Mouse (Mus musculus) C2C12 (cell line): ENCODE measurements around the gene Clstn2.

Experiments used
- CEBPB ChIP-seq: IDR thresholded peaks from one replicate; pipeline ENCODE4 v1.6.1; 2011; ENCODE audit warnings: low read depth, mild to moderate bottlenecking, control low read depth, moderate library complexity
- CTCF ChIP-seq: IDR thresholded peaks from one replicate; pipeline ENCODE4 v1.5.1; 2011; ENCODE audit not compliant: control insufficient read depth, insufficient read depth, insufficient read length
- MAX ChIP-seq: IDR thresholded peaks from one replicate; pipeline ENCODE4 v1.6.1; 2011; ENCODE audit warnings: mild to moderate bottlenecking, control low read depth

GRCm38 (mm10) chr9:98061646-98062045, 28.7 kb upstream of the Clstn2 start:
- no peak for TF ChIP-seq CTCF
- TF ChIP-seq MAX, result no peak
- TF ChIP-seq CEBPB, result no peak
